Mouse (Mus musculus): ENCODE data around the gene Lrriq4. TPM values are rescaled to one million over a fixed set of nuclear protein-coding genes. Genes with fewer than 3 reads are reported as not detected.

The Lrriq4 gene
- total RNA-seq (2023): not detected

DNA sequence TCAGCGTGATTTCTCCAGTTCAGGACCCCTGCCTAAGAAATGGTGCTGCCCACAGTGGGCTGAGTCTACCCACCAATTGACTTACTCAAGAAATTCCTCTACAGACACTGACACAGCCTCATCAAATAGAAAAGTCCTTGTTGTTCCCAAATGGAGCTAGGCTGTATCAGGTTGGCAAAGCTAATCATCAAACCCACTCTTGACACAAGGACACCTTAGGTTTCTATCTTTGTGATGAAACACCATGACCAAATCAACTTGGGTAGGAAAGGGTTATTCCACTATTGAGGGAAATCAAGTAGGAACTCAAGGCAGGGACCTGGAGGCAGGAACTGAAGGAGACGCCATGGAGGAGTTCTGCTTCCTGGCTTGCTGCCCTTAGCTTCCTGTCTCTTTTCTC lies at the start of gene Lrriq4:
TSS of gene Lrriq4 (plus strand) at position 301 of the 400 bp plus-strand sequence.

DNA sequence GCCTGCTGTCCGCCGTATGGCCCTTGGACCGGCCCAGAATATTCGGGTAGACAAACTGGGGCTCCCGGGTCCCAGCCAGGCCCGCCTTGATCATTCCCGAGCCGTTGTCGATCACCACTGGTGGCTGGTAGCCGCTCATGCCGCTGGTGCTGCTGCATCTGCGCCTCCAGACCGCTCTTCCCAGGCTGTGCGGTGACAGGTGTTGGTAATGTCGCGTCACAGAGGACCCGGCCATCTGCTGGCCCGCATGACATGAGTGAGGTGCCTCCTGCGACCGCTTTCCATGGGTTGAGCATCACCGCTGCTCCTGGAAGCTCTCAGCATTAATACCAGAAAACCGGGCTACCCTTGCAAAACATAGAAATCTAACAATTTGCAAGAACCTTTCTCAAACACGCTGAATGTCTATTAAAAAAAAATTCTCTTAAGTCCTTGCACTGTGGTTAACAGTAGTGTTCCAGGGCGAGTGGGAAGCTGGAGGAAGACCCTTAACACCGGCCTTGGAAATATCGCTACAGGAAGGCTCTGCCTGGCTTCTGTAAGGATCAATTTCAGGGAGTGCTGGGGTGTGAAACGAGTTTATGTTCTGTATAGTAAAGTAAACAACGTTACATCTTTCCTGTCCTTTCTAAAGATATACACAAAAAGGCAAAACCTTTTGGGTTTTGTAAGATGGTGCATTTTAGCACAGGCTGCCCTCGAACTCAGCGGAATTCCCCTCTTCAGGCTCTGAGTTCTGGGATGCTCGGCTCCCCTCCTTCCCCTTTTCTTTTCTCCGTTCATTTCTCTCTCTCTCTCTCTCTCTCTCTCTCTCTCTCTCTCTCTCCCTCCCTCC lies 44.4 kb upstream of the Lrriq4 start, which contains the start of gene Actrt3:
TSS of gene Actrt3 (minus strand) at position 229 of the 835 bp plus-strand sequence.

DNA sequence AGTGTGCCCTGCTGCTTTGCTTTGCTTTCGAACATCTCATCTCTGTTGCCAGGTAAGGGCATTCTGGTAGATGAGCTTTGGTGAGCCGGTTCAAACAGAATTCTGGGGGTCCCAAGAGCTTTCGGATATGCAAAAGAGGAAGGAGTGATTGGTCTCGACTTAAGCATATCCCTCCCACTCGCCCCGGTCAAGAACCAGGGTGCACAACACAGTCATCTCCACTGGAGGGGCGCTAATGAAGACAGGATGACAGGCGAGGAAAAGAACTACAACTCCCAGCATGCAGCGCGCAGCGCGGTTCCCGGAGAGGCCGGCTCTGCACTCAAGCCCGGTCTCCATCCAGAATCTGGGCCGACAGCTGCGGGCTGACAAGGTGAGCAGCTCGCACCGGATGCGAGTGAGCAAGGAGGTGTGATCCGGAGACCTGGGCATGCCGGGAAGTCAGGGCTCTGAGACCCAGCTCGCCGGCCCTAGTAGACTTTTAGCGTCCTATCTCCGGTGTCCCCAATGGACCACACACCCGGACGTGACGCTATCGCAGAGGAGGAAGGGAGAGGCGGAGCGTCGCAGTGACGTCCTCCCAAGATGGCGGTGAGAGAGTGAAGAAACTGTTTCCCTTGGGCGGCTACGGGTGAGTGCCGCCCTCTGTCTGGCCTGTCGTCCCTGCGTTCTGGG lies 42.1 kb upstream of the Lrriq4 start, which contains the start of gene Mynn:
TSS of gene Mynn (plus strand) at position 1 of the 675 bp plus-strand sequence.

DNA sequence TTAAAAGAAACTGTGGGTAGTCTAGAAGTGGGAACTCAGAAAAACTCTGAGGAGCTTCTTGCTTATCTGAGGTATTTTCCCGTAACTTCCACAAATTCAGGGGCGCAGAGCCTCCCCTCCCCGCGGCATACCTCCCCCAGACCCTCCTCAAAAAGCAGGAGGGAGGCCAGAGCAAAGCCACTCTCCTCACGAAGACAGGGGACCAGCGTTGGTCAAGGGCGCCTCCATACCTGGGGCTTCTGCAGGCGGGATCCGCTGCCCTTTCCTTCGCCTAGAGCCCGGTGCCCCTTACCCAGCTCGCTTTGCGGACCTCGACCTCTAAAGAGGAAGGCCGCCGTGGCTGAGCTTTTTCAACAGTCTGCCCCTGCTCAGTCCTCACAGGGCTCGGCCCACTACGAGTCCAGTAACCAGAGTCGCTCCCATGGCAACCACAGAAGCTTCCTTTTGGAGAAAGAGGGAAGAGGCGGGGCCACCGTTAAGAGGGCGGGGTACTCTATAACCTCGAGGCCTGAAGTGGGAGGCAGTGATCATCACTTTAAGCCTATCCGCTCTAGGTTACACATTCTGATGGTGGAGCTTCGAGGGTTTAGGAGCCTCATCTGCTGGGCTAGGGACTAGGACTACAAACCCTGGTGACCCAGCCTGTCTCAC lies 3.3 kb downstream of the Lrriq4 start, which contains the start of gene Lrrc34:
TSS of gene Lrrc34 (minus strand) at position 430 of the 651 bp plus-strand sequence.

DNA sequence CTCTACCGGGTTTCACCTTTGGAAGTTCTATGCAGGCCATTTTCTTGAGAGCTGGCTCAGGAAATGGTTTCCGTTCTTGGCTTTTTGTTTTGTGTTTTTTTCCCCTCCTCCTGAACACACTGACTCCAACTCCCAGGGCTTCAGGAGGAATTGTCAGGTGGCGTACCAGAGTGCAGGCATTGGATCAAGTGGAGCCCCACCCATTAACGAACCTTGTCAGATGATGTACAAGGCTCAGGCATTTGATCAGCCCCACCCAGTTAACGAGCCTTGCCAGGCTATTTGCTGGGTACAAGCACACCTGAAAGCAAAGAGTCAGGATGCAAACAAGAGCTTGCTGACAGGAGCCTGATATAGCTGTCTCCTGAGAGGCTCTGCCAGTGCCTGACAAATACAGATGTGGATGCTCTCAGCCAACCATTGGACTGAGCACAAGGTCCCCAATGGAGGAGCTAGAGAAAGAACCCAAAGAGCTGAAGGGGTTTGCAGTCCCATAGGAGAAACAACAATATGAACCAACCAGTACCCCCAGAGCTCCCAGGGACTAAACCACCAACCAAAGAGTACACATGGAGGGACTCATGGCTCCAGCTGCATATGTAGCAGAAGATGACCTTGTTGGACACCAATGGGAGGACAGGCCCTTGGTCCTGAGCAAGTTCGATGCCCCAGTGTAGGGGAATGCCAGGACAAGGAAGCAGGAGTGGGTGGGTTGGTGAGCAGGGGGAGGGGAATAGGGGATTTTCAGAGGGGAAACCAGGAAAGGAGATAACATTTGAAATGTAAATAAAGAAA lies 55.6 kb downstream of the Lrriq4 start, which contains the start of gene Lrrc31:
TSS of gene Lrrc31 (minus strand) at position 133 of the 795 bp plus-strand sequence.

Other genes with a start within 250 kb of the Lrriq4 start
- gene Mecom, start 96.5 kb upstream of the Lrriq4 start, total RNA-seq (2023): not detected
- gene Actrt3, start 44.6 kb upstream of the Lrriq4 start, total RNA-seq (2023): 0.38 TPM
- gene Mynn, start 42.4 kb upstream of the Lrriq4 start, total RNA-seq (2023): 55.0 TPM
- gene Lrrc34, start 3.4 kb downstream of the Lrriq4 start, total RNA-seq (2023): not detected
- not detected for gene Lrrc31, start 55.3 kb downstream of the Lrriq4 start, total RNA-seq (2023)
- gene Samd7, start 101.8 kb downstream of the Lrriq4 start, total RNA-seq (2023): not detected
- gene Sec62, start 148.4 kb downstream of the Lrriq4 start, total RNA-seq (2023): 80.9 TPM
- 0.65 TPM for gene Gpr160, start 211.4 kb downstream of the Lrriq4 start, total RNA-seq (2023)